Mouse (Mus musculus) liver, embryonic 15.5 days (tissue): ENCODE results near the gene Fyb. TPM values are rescaled to one million over a fixed set of nuclear protein-coding genes. Genes with fewer than 3 reads are reported as not detected.

ENCODE experiments used
- ATAC-seq: fragments of 200-750 bp; cut with Nextera tagmentation; 2 replicates; pipeline ENCODE4 v1.8.0; 2017; ENCODE audit warnings: moderate number of reproducible peaks, mild to moderate bottlenecking, moderate library complexity; ENCODE audit not compliant: insufficient read depth
- H3K27ac ChIP-seq: fragments of 300-500 bp; sonication (generic); replicated peaks from 2 replicates; pipeline ENCODE4 v1.5.1; 2015; ENCODE audit warnings: mild to moderate bottlenecking, inconsistent platforms
- H3K27me3 ChIP-seq: fragments of 300-500 bp; sonication (generic); 2 replicates; pipeline ENCODE4 v1.6.1; 2015; ENCODE audit warnings: mild to moderate bottlenecking, inconsistent platforms
- H3K36me3 ChIP-seq: fragments of 300-500 bp; sonication (generic); replicated peaks from 2 replicates; pipeline ENCODE4 v1.6.1; 2015; ENCODE audit warnings: moderate library complexity, mild to moderate bottlenecking, inconsistent platforms
- H3K4me1 ChIP-seq: fragments of 300-500 bp; sonication (generic); replicated peaks from 2 replicates; pipeline ENCODE4 v1.6.1; 2015; ENCODE audit warnings: inconsistent platforms
- H3K4me2 ChIP-seq: fragments of 300-500 bp; sonication (generic); 2 replicates; pipeline ENCODE4 v1.6.1; 2015; ENCODE audit warnings: moderate library complexity, mild to moderate bottlenecking, inconsistent platforms
- H3K4me3 ChIP-seq: fragments of 300-500 bp; sonication (generic); replicated peaks from 2 replicates; pipeline ENCODE4 v1.5.1; 2015; ENCODE audit warnings: mild to moderate bottlenecking, inconsistent platforms
- H3K9ac ChIP-seq: fragments of 300-500 bp; sonication (generic); 2 replicates; pipeline ENCODE4 v1.6.1; 2015; ENCODE audit warnings: moderate library complexity, mild to moderate bottlenecking, inconsistent platforms
- H3K9me3 ChIP-seq: fragments of 300-500 bp; sonication (generic); replicated peaks from 2 replicates; pipeline ENCODE4 v1.6.1; 2016; ENCODE audit warnings: inconsistent platforms
- WGBS: fragments of 180-500 bp; shearing (Covaris S2); methylation state at CpG from one replicate; pipeline ENCODE4 v1.1.7; 2015; ENCODE audit warnings: mixed read lengths; ENCODE audit not compliant: insufficient replicate concordance; 5-methylcytosine and 5-hydroxymethylcytosine counted together
- polyA plus RNA-seq: library from polyadenylated mRNA; unstranded; fragments of >200 nt; fragmentation: Nextera tagmentation; extraction: Ambion mirVana; gene quantifications from 2 replicates; pipeline ENCODE4 v1.2.1, GENCODE M21; 2015

The Fyb gene
- polyA plus RNA-seq: 19.4 and 19.8 TPM in 2 replicates

GRCm38 (mm10) chr15:6522653-6523167 is at the start of gene Fyb:
Gene Fyb, plus strand, starts transcription at chr15:6522853.
- Histone ChIP-seq H3K9ac (peak within 1 kb of the TSS; percentile 37), H3K4me3 (peak within 1 kb of the TSS; percentile 43), H3K27me3 (no peaks in the 10 kb centered on the region), H3K27ac (peak within 1 kb of the TSS; percentile 35; the same call in 1 of the 2 replicates), H3K4me2 (peak within 1 kb of the TSS; percentile 62), H3K4me1 (peaks cover 46% of the 10 kb centered on the region), H3K36me3 (no peaks in the 10 kb centered on the region), H3K9me3 (no peaks in the 10 kb centered on the region)
- WGBS: 17% methylated on average over 8 of the region's 8 CpGs
- peak; percentile 68 for ATAC-seq

- Histone ChIP-seq H3K36me3 (no peaks in the 10 kb centered on the region), H3K9me3 (no peaks in the 10 kb centered on the region), H3K4me1 (no peaks in the 10 kb centered on the region), H3K4me3 (no peak overlapping the region), H3K27me3 (no peaks in the 10 kb centered on the region), H3K9ac (no peak overlapping the region), H3K4me2 (no peak overlapping the region), H3K27ac (no peak overlapping the region)
- WGBS: 53% methylated on average over 3 of the region's 3 CpGs
- ATAC-seq: no peak
Measured at GRCm38 (mm10) chr15:6483561-6483960, 39.1 kb upstream of the Fyb start.

DNA sequence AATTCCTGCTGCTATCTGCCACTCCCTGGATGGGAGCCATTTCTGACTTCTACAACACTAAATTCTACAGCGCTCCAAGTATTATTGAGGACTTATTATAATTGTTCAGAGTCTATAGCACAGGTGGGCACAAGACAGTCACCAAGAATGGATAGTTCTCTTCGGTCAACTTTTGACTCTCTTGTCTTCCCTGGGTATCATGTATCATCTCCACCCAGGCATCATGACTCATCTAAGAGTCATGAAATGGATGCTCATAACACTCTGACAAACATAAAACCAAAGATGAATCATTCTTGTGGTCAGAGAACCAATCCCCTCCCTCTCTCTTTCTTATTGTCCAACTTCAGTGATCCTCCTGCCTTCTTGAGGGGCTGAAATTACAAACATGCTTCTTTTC is 30.3 kb upstream of the Fyb start:
- no peak overlapping the region for H3K27ac ChIP-seq
- H3K4me3 ChIP-seq: no peak overlapping the region
- H3K4me2 ChIP-seq: no peak overlapping the region
- WGBS: 77% methylated on average over 2 of the region's 2 CpGs
- no peaks in the 10 kb centered on the region for H3K27me3 ChIP-seq
- H3K9me3 ChIP-seq: no peaks in the 10 kb centered on the region
- no peak for ATAC-seq
- no peak overlapping the region for H3K9ac ChIP-seq
- no peaks in the 10 kb centered on the region for H3K4me1 ChIP-seq
- no peaks in the 10 kb centered on the region for H3K36me3 ChIP-seq

- Histone ChIP-seq H3K4me1 (no peaks in the 10 kb centered on the region), H3K4me3 (no peak overlapping the region), H3K27me3 (no peaks in the 10 kb centered on the region), H3K27ac (no peak overlapping the region), H3K4me2 (no peak overlapping the region), H3K36me3 (no peaks in the 10 kb centered on the region), H3K9ac (no peak overlapping the region), H3K9me3 (no peaks in the 10 kb centered on the region)
- no peak for ATAC-seq
- WGBS: 69% methylated on average over 10 of the region's 10 CpGs
Measured at GRCm38 (mm10) chr15:6498396-6499070, 24.1 kb upstream of the Fyb start.

DNA sequence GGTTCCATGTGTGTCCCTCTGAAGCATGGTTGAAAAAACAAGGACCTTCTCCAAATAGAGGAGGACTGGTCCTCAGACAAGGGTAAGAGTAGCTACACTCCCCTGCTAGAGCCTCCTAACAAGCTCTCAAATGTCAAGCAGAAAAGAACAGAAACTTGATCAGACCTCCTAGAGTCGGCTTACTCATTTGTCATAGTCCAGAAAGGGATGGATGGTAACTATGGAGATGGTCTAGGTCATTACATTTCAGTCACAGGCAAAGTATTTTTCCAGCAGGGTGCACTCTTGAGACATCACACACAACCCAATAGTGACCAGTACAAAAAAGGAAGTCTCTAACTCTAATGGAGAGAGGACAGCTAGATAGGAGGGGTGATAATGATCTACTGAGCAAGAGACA is 21.9 kb upstream of the Fyb start:
- H3K27ac ChIP-seq: no peak overlapping the region
- H3K36me3 ChIP-seq: no peaks in the 10 kb centered on the region
- H3K9ac ChIP-seq: no peak overlapping the region
- no peak overlapping the region for H3K4me2 ChIP-seq
- no peak for ATAC-seq
- no peaks in the 10 kb centered on the region for H3K27me3 ChIP-seq
- WGBS: 15% methylated on average over 1 of the region's 1 CpGs
- H3K4me1 ChIP-seq: no peaks in the 10 kb centered on the region
- no peak overlapping the region for H3K4me3 ChIP-seq
- no peaks in the 10 kb centered on the region for H3K9me3 ChIP-seq

DNA sequence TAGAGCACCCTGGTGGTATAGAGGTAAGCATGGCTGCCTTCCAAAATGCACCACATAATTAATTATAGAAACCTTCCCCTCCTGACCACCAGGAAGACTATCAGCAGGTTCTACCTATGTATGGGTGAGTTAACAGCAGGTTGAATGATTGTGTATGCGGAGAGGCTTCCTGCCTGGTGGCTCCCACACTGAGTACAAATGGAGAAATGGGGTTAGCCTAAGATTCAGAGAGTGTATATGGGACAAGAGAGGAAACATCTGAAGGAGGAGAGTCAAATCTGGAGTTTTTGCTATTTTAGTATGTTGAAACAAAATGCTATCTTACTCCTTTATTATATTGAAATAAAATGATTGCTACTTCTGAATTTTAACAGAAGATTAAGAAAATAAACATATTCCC is 5.1 kb upstream of the Fyb start:
- 64% methylated on average over 1 of the region's 1 CpGs for WGBS
- Histone ChIP-seq H3K27ac (no peak overlapping the region), H3K36me3 (no peaks in the 10 kb centered on the region), H3K9me3 (no peaks in the 10 kb centered on the region), H3K4me1 (peaks cover 29% of the 10 kb centered on the region), H3K4me2 (no peak overlapping the region), H3K27me3 (no peaks in the 10 kb centered on the region), H3K9ac (no peak overlapping the region), H3K4me3 (no peak overlapping the region)
- no peak for ATAC-seq

DNA sequence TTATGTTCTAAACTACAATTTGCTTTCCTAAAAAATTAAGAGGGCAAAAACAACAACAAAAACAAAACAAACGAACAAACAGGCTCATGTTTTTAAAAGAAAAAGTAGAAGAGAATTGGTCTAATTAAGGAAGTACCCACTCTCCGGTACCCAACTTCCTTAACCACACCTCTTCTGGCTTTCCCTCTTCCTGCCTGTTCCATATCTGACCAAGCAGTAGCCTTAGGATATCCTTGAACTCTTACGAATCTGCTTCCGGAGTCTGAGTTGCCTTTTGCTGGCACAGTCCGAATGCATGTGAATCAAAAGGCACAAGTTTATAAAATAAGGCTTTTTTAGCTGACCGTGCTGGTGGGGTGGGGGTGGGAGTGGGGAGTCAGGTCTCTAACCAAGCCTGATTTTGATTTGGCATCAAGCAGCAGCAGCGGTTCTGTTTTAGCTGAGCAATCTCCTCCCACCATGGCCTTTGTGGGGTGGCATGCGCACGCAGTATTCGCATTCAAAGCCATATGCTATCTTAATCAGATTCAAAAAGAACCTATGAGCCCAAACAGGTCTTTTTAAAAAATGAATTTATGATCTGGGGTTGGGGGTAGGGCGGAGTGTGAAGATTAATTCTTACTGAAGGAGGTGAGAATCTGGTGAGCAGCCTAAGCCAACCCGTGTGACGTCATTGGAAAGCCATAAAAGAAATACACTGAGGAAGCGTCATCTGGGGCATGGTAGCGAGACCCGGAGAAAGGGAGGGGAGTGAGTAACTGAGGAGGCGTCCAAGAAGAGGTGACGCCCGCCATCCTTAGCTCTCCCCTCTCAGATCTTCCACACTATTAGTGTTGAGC is 3.0 kb upstream of the Fyb start:
- WGBS: 29% methylated on average over 19 of the region's 19 CpGs
- peak overlapping the region; percentile 15; the same call in 1 of the 2 replicates for H3K4me3 ChIP-seq

GRCm38 (mm10) chr15:6520505-6521155 is 2.0 kb upstream of the Fyb start:
- no peaks in the 10 kb centered on the region for H3K9me3 ChIP-seq
- H3K27me3 ChIP-seq: no peaks in the 10 kb centered on the region
- H3K36me3 ChIP-seq: no peaks in the 10 kb centered on the region
- peak overlapping the region; percentile 15 for H3K4me3 ChIP-seq
- 17% methylated on average over 10 of the region's 10 CpGs for WGBS
- peak overlapping the region; percentile 59 for H3K4me2 ChIP-seq
- no peak overlapping the region for H3K9ac ChIP-seq
- peak; percentile 65 for ATAC-seq
- H3K4me1 ChIP-seq: peaks cover 42% of the 10 kb centered on the region
- peak overlapping the region; percentile 68 for H3K27ac ChIP-seq

More for the DNA sequence above, 3.0 kb upstream of the Fyb start:
- ATAC-seq: no peak
- peaks cover 42% of the 10 kb centered on the region for H3K4me1 ChIP-seq
- no peaks in the 10 kb centered on the region for H3K27me3 ChIP-seq
- H3K36me3 ChIP-seq: no peaks in the 10 kb centered on the region
- H3K4me2 ChIP-seq: peak overlapping the region; percentile 59
- peak overlapping the region; percentile 68 for H3K27ac ChIP-seq
- H3K9ac ChIP-seq: no peak overlapping the region
- no peaks in the 10 kb centered on the region for H3K9me3 ChIP-seq

GRCm38 (mm10) chr15:6524801-6525200 is 2.1 kb downstream of the Fyb start:
- Histone ChIP-seq H3K4me1 (peaks cover 39% of the 10 kb centered on the region), H3K27me3 (no peaks in the 10 kb centered on the region)

DNA sequence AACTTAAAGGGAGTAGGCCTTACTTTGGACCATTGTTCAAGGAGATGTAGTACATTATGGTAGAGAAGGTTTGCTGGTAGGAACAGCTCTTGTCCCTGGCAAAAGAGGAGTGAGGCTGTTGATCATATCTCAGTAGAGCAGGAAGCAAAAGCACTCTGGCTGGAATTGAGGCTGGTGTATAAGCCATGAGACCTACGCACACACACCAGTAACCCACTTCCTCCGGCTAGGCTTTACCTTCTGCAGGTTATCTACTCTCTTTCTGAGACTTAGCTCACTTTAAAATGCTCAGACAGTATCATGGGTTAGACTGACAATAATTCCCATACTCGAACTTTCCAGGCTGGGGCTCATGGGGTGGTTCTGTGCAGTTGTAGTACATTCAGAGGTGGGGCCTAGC is 2.7 kb downstream of the Fyb start:
- Histone ChIP-seq H3K27me3 (no peaks in the 10 kb centered on the region), H3K4me2 (no peak overlapping the region), H3K4me3 (no peak overlapping the region), H3K36me3 (no peaks in the 10 kb centered on the region), H3K9ac (no peak overlapping the region), H3K27ac (no peak overlapping the region), H3K4me1 (peaks cover 33% of the 10 kb centered on the region), H3K9me3 (no peaks in the 10 kb centered on the region)
- no peak for ATAC-seq
- WGBS: 34% methylated on average over 3 of the region's 3 CpGs

More at GRCm38 (mm10) chr15:6524801-6525200, 2.1 kb downstream of the Fyb start:
- H3K9me3 ChIP-seq: no peaks in the 10 kb centered on the region
- no peaks in the 10 kb centered on the region for H3K36me3 ChIP-seq
- no peak overlapping the region for H3K4me3 ChIP-seq
- 43% methylated on average over 2 of the region's 2 CpGs for WGBS
- no peak for ATAC-seq
- no peak overlapping the region for H3K27ac ChIP-seq
- no peak overlapping the region for H3K9ac ChIP-seq
- H3K4me2 ChIP-seq: no peak overlapping the region

DNA sequence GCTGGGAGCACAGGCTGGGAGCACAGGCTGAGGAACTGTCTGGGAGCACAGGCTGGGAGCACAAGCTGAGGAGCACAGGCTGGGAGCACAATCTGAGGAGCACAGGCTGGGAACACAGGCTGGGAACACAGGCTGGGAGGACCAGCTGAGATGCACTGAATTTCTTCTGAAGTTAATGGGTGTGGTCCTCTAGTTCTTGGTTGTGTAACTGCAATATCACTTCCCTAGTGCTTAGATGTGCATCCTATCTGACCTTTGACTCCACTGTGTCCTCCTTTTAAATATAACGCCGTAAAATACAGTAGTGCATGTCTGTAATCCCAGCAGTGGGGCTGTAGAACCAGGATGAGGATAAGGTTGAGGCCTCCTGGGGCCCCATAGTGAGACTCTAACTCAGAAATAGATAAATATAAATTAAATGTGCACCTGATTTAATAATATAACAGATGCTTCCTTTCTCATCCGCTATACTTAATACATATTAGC is 11.2 kb downstream of the Fyb start:
- no peaks in the 10 kb centered on the region for H3K4me1 ChIP-seq
- H3K27ac ChIP-seq: no peak overlapping the region
- H3K9me3 ChIP-seq: no peaks in the 10 kb centered on the region
- no peak overlapping the region for H3K4me2 ChIP-seq
- H3K9ac ChIP-seq: no peak overlapping the region
- H3K4me3 ChIP-seq: no peak overlapping the region
- no peaks in the 10 kb centered on the region for H3K36me3 ChIP-seq
- H3K27me3 ChIP-seq: no peaks in the 10 kb centered on the region
- WGBS: 61% methylated on average over 3 of the region's 3 CpGs
- ATAC-seq: no peak
